Mouse (Mus musculus) midbrain, embryonic 14.5 days (tissue): ENCODE measurements around the gene Stim2. TPM values are rescaled to one million over a fixed set of nuclear protein-coding genes. Genes with fewer than 3 reads are reported as not detected.

ENCODE experiments used
- ATAC-seq: fragments of 200-750 bp; cut with Nextera tagmentation; 2 replicates; pipeline ENCODE4 v1.8.0; 2017; ENCODE audit warnings: moderate number of reproducible peaks, moderate library complexity; ENCODE audit not compliant: low FRiP score, low TSS enrichment
- DNase-seq: peaks from one replicate; pipeline ENCODE4 v3.0.0-alpha.2; 2015
- H3K27ac ChIP-seq: fragments of 300-500 bp; sonication (generic); replicated peaks from 2 replicates; pipeline ENCODE4 v1.5.1; 2014; ENCODE audit warnings: mild to moderate bottlenecking, low read depth, low read length, moderate library complexity
- H3K27me3 ChIP-seq: fragments of 300-500 bp; sonication (generic); 2 replicates; pipeline ENCODE4 v1.6.1; 2014; ENCODE audit warnings: low read length, control low read depth, mixed read lengths; ENCODE audit not compliant: control insufficient read depth, insufficient read depth
- H3K36me3 ChIP-seq: fragments of 300-500 bp; sonication (generic); 2 replicates; pipeline ENCODE4 v1.6.1; 2014; ENCODE audit warnings: low read length, control low read depth; ENCODE audit not compliant: control insufficient read depth, insufficient read depth
- H3K4me1 ChIP-seq: fragments of 300-500 bp; sonication (generic); 2 replicates; pipeline ENCODE4 v1.6.1; 2014; ENCODE audit warnings: mild to moderate bottlenecking, antibody characterized with exemption, low read length, control low read depth; ENCODE audit not compliant: control insufficient read depth, insufficient read depth
- H3K4me2 ChIP-seq: fragments of 300-500 bp; sonication (generic); 2 replicates; pipeline ENCODE4 v1.6.1; 2014; ENCODE audit warnings: mild to moderate bottlenecking, low read length, moderate library complexity
- H3K4me3 ChIP-seq: fragments of 300-500 bp; sonication (generic); replicated peaks from 2 replicates; pipeline ENCODE4 v1.5.1; 2014; ENCODE audit warnings: low read depth, low read length
- H3K9ac ChIP-seq: fragments of 300-500 bp; sonication (generic); replicated peaks from 2 replicates; pipeline ENCODE4 v1.6.1; 2014; ENCODE audit warnings: mild to moderate bottlenecking, low read length, moderate library complexity
- H3K9me3 ChIP-seq: fragments of 300-500 bp; sonication (generic); 2 replicates; pipeline ENCODE4 v1.6.1; 2016; ENCODE audit warnings: low read length, control low read depth, mixed read lengths; ENCODE audit not compliant: control insufficient read depth
- WGBS: fragments of 180-500 bp; shearing (Covaris S2); extraction: QIAGEN DNeasy Blood & Tissue Kit; methylation state at CpG from one replicate; pipeline ENCODE4 v1.1.7; 2014; 5-methylcytosine and 5-hydroxymethylcytosine counted together
- polyA plus RNA-seq: library from polyadenylated mRNA; unstranded; fragments of >200 nt; fragmentation: Nextera tagmentation; extraction: Ambion mirVana; gene quantifications from 2 replicates; pipeline ENCODE4 v1.2.1, GENCODE M21; 2014

Gene Stim2
- polyA plus RNA-seq, 1 experiment from 2014 or later: 35.1 TPM

- Histone ChIP-seq H3K36me3 (no peaks in the 10 kb centered on the region), H3K4me1 (no peaks in the 10 kb centered on the region), H3K27ac (no peak overlapping the region), H3K9ac (no peak overlapping the region), H3K9me3 (no peaks in the 10 kb centered on the region), H3K27me3 (no peaks in the 10 kb centered on the region), H3K4me3 (no peak overlapping the region), H3K4me2 (no peak overlapping the region)
- DNase-seq (no peak), ATAC-seq (no peak)
- 80% methylated on average over 7 of the region's 7 CpGs for WGBS
Observed at GRCm38 (mm10) chr5:54062079-54062478, 63.8 kb downstream of the Stim2 start.

- DNase-seq: no peak
Observed at GRCm38 (mm10) chr5:54067591-54067990, 69.3 kb downstream of the Stim2 start.

GRCm38 (mm10) chr5:54070549-54070948, 72.2 kb downstream of the Stim2 start:
- H3K9me3 ChIP-seq: no peaks in the 10 kb centered on the region
- no peak overlapping the region for H3K9ac ChIP-seq
- no peaks in the 10 kb centered on the region for H3K27me3 ChIP-seq

More at GRCm38 (mm10) chr5:54067591-54067990, 69.3 kb downstream of the Stim2 start:
- no peak overlapping the region for H3K9ac ChIP-seq
- H3K36me3 ChIP-seq: no peaks in the 10 kb centered on the region
- H3K27me3 ChIP-seq: no peaks in the 10 kb centered on the region
- H3K4me2 ChIP-seq: no peak overlapping the region
- 97% methylated on average over 3 of the region's 3 CpGs for WGBS
- no peak overlapping the region for H3K4me3 ChIP-seq
- no peaks in the 10 kb centered on the region for H3K4me1 ChIP-seq
- H3K27ac ChIP-seq: no peak overlapping the region
- H3K9me3 ChIP-seq: no peaks in the 10 kb centered on the region
- ATAC-seq: no peak

GRCm38 (mm10) chr5:54071288-54071687, 73.0 kb downstream of the Stim2 start:
- Histone ChIP-seq H3K27ac (no peak overlapping the region), H3K4me1 (no peaks in the 10 kb centered on the region), H3K27me3 (no peaks in the 10 kb centered on the region), H3K9me3 (no peaks in the 10 kb centered on the region), H3K4me3 (no peak overlapping the region), H3K36me3 (no peaks in the 10 kb centered on the region), H3K4me2 (no peak overlapping the region), H3K9ac (no peak overlapping the region)
- DNase-seq (no peak), ATAC-seq (no peak)
- WGBS: 97% methylated on average over 5 of the region's 5 CpGs

More at GRCm38 (mm10) chr5:54070549-54070948, 72.2 kb downstream of the Stim2 start:
- Histone ChIP-seq H3K36me3 (no peaks in the 10 kb centered on the region), H3K27ac (no peak overlapping the region), H3K4me2 (no peak overlapping the region), H3K4me1 (no peaks in the 10 kb centered on the region), H3K4me3 (no peak overlapping the region)
- ATAC-seq: no peak
- 89% methylated on average over 2 of the region's 2 CpGs for WGBS
- DNase-seq: no peak

- no peak overlapping the region for H3K27ac ChIP-seq
- WGBS: 97% methylated on average over 7 of the region's 7 CpGs
Observed at GRCm38 (mm10) chr5:54071705-54072104, 73.4 kb downstream of the Stim2 start.

GRCm38 (mm10) chr5:54073291-54073690, 75.0 kb downstream of the Stim2 start:
- 42% methylated on average over 1 of the region's 1 CpGs for WGBS
- Histone ChIP-seq H3K27ac (no peak overlapping the region), H3K4me2 (no peak overlapping the region)

More at GRCm38 (mm10) chr5:54071705-54072104, 73.4 kb downstream of the Stim2 start:
- H3K36me3 ChIP-seq: no peaks in the 10 kb centered on the region
- H3K4me3 ChIP-seq: no peak overlapping the region
- H3K27me3 ChIP-seq: no peaks in the 10 kb centered on the region
- H3K9me3 ChIP-seq: no peaks in the 10 kb centered on the region
- no peak overlapping the region for H3K4me2 ChIP-seq
- no peak for ATAC-seq
- DNase-seq: no peak
- H3K4me1 ChIP-seq: no peaks in the 10 kb centered on the region
- no peak overlapping the region for H3K9ac ChIP-seq

GRCm38 (mm10) chr5:54079997-54080396, 81.7 kb downstream of the Stim2 start:
- Histone ChIP-seq H3K36me3 (no peaks in the 10 kb centered on the region), H3K9me3 (no peaks in the 10 kb centered on the region), H3K27me3 (no peaks in the 10 kb centered on the region), H3K4me3 (no peak overlapping the region), H3K9ac (no peak overlapping the region), H3K4me2 (no peak overlapping the region), H3K4me1 (no peaks in the 10 kb centered on the region), H3K27ac (no peak overlapping the region)
- DNase-seq (no peak), ATAC-seq (no peak)
- WGBS: 98% methylated on average over 1 of the region's 1 CpGs

More at GRCm38 (mm10) chr5:54073291-54073690, 75.0 kb downstream of the Stim2 start:
- no peak overlapping the region for H3K4me3 ChIP-seq
- no peaks in the 10 kb centered on the region for H3K27me3 ChIP-seq
- ATAC-seq (no peak), DNase-seq (peak; percentile 43)
- no peaks in the 10 kb centered on the region for H3K9me3 ChIP-seq
- no peak overlapping the region for H3K9ac ChIP-seq
- no peaks in the 10 kb centered on the region for H3K4me1 ChIP-seq
- H3K36me3 ChIP-seq: no peaks in the 10 kb centered on the region

- no peak overlapping the region for H3K27ac ChIP-seq
- no peak overlapping the region for H3K4me2 ChIP-seq
- ATAC-seq: no peak
- no peaks in the 10 kb centered on the region for H3K27me3 ChIP-seq
- no peak for DNase-seq
- H3K36me3 ChIP-seq: no peaks in the 10 kb centered on the region
- 92% methylated on average over 3 of the region's 3 CpGs for WGBS
- H3K9me3 ChIP-seq: no peaks in the 10 kb centered on the region
- H3K4me1 ChIP-seq: 0 out of 2 replicates have a peak, but pooled peaks cover 2% of the 10 kb centered on the region
- H3K4me3 ChIP-seq: no peak overlapping the region
- no peak overlapping the region for H3K9ac ChIP-seq
Observed at GRCm38 (mm10) chr5:54087912-54088311, 89.6 kb downstream of the Stim2 start.

GRCm38 (mm10) chr5:54098219-54098618, 99.9 kb downstream of the Stim2 start:
- ATAC-seq: no peak
- H3K9ac ChIP-seq: no peak overlapping the region
- 91% methylated on average over 6 of the region's 6 CpGs for whole genome bisulfite sequencing
- H3K27ac ChIP-seq: no peak overlapping the region
- H3K4me3 ChIP-seq: no peak overlapping the region
- H3K36me3 ChIP-seq: no peaks in the 10 kb centered on the region
- H3K4me2 ChIP-seq: no peak overlapping the region
- DNase-seq: no peak
- no peaks in the 10 kb centered on the region for H3K27me3 ChIP-seq
- peaks cover 7% of the 10 kb centered on the region; the same call in 1 of the 2 replicates for H3K4me1 ChIP-seq
- H3K9me3 ChIP-seq: no peaks in the 10 kb centered on the region
